In the genomic region with DNA sequence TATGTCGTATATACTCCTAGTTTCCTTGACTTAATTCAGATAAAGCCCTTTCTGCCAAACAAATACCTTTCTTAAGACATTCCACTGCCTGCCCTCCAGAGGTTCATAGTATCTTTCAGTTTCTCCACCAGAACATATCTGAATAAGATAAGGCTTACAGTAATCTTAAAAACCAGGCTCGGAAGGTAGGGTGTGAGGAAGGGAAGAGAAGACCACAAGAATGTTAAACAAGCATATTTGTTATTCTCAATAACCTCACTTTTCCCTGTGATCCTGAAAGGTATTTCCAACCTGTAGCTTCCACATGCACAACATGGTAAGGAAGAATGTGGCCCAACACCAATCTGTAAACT, we compare ENCODE assay signal across 1 mouse cellular context.
TF ChIP-seq lines count a peak whose summit lies in the region.

No protein-coding gene starts in this region.

TF ChIP-seq in MEL, 35 proteins besides CTCF, POLR2A, EP300 and RAD21 (continued from another document):
- TF ChIP-seq MEF2A (IDR thresholded peaks at IDR 0.05; ENCODE audit: extremely low read depth, insufficient replicate concordance, low read depth, low read length, poor library complexity, severe bottlenecking) (0 out of 2 replicates have a peak, but pooled peaks have one; percentile 42), GATA1 (IDR thresholded peaks at IDR 0.05; ENCODE audit: low read depth, low read length) (peak; percentile 95), RCOR1 (IDR thresholded peaks at IDR 0.05; ENCODE audit: low read depth, low read length) (peak; percentile 74)
